Mouse (Mus musculus): ENCODE results near the gene Fxr1. TPM values are rescaled to one million over a fixed set of nuclear protein-coding genes. Genes with fewer than 3 reads are reported as not detected.

Fxr1 gene
- polyA plus RNA-seq (2012; rRNA removed): 9.0 and 14.3 TPM in 2 replicates

GRCm38 (mm10) chr3:34019540-34020381, at the start of gene Fxr1:
Fxr1 (plus strand) TSS chr3:34019943.

GRCm38 (mm10) chr3:34080900-34081662, 61.3 kb downstream of the Fxr1 start, which contains the start of gene Dnajc19:
Dnajc19 (minus strand) TSS chr3:34081321.

Other genes with a start within 250 kb of the Fxr1 start
- gene Ttc14, start 220.1 kb upstream of the Fxr1 start, polyA plus RNA-seq (2012; rRNA removed): 62.5 and 137 TPM in 2 replicates
- gene Ccdc39, start 175.6 kb upstream of the Fxr1 start, polyA plus RNA-seq (2012; rRNA removed): 2.3 and 4.4 TPM in 2 replicates
- 85.8 and 120 TPM in 2 replicates for gene Dnajc19, start 61.4 kb downstream of the Fxr1 start, polyA plus RNA-seq (2012; rRNA removed)

Data from ovary, adult 2 months (tissue).